Mouse (Mus musculus): ENCODE data around the gene Akr1b10.
"Not testable (repeated sequence)": the region's sequence is repeated elsewhere in the genome, so short reads cannot be mapped to it uniquely, and the experiment has no call there.

Gene Akr1b10

DNA sequence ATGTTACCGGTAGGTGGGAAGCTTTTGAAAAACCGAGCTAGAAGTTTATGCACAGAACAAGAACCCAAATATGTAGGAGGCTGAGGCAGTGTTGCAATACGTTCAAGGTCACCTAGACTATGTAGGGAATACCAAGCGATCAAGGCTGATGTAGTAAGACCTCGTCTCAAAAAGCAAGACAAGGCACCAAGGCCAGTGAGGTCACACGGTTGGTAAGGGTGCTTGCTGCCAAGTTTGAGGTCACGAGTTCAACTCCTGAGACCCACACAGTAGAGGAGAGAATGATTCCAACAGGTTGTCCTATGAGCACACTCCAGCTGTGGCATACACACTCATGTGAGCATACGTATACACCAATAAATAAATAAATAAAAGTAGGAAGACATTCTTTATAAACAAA lies 13.9 kb upstream of the Akr1b10 start:
- in situ Hi-C loops (cut with MboI; ENCODE audit: low sequenced_read_pairs) = no loop called here

- in situ Hi-C loops (cut with MboI; ENCODE audit: low sequenced_read_pairs) = no loop called here
These were observed 12.2 kb upstream of the Akr1b10 start for GRCm38 (mm10) chr6:34371700-34372351.

GRCm38 (mm10) chr6:34373841-34374240 lies 10.2 kb upstream of the Akr1b10 start:
- in situ Hi-C loops (cut with MboI; ENCODE audit: low sequenced_read_pairs) = no loop called here

GRCm38 (mm10) chr6:34375888-34376287 lies 8.1 kb upstream of the Akr1b10 start:
- in situ Hi-C loops (cut with MboI; ENCODE audit: low sequenced_read_pairs) = not testable (repeated sequence)

GRCm38 (mm10) chr6:34383401-34383800 lies 617 bp upstream of the Akr1b10 start:
- in situ Hi-C loops (cut with MboI; ENCODE audit: low sequenced_read_pairs) = no loop called here

DNA sequence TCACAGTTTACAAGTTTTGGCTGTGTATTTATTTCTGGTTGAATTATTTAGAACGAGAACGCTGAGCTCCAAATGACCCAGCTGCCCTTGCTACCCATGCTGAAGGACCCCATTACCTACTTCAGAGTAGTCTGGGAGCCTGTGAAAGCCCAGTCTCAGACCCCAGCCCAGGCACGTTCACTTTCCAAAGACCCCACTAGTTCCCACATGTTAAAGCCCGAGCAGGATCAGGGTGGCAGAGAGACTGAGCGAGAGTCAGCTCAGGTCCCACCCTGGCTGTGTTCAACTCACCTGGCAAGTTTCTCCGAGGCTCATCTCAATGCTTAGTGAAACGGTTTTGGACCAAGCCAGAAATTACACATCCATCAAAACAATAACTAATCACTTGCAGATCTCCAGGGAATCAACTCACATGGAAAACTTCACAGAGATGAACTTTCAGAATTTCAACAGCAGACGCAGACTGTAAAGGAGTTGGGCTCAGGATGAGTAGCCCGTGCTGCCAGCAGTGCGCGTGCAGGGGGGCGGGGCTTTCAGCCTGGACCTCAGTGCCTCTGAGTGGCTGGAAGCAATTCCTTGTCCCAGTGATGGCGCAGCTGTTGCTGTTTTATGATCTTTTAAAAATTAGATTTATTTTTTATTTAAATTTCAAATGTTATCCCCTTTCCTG lies 818 bp downstream of the Akr1b10 start:
- in situ Hi-C loops (cut with MboI; ENCODE audit: low sequenced_read_pairs) = no loop called here

DNA sequence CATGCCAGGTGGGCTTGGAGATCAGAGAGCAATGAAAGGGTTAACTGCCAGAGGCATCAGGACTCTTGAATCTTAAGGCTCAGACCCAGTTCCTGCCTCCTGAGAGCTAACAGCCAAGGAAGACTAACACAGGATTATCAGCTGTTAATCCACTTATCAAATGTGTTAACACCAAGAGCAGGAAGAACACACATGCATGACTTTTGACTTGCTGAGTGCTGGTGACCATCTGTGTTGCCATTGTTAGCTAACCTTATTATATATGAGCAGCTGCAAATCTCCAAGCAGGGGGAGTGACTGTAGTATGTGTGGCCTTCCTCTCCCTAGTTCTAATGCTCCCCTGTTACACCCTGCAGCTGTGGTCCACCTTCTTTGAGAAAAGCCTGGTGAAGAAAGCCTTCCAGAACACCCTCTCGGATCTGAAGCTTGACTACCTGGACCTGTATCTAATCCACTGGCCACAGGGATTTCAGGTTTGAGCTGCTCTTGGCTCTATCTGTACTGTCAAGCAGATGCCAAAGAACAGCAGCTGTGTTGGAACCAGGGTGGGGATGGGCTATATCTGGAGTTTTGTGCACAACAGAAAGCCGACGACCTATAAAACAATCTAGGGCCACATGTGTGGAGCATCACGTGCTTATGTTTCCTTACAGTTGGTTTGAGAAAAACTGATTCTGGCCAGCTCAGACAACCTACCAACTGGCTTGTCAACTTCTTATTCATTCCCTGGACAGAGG lies 4.6 kb downstream of the Akr1b10 start:
- in situ Hi-C loops (cut with MboI; ENCODE audit: low sequenced_read_pairs) = no loop called here

- in situ Hi-C loops (cut with MboI; ENCODE audit: low sequenced_read_pairs) = no loop called here
These were observed 11.9 kb downstream of the Akr1b10 start for GRCm38 (mm10) chr6:34395897-34396296.

DNA sequence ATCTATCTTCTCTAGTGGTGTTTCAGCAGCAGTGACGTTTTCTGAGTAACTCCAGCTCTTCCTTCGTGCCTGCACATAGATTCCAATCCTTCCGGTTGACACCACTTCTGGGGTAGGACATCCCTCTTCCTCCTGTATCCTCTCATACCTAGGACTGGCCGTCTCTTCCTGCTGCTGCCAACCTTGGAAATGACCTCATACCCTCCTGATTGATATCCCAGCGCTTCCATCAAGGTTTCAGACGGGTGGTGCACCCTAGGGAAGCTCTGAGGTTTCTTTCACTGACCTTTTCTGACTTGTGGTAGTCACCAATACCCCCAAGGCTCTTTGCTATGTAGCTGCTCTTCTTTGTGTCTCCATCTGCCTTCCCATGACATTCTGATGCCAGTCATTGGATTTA lies 14.4 kb downstream of the Akr1b10 start:
- in situ Hi-C loops (cut with MboI; ENCODE audit: low sequenced_read_pairs) = no loop called here

- in situ Hi-C loops (cut with MboI; ENCODE audit: low sequenced_read_pairs) = no loop called here
These were observed 15.7 kb downstream of the Akr1b10 start for GRCm38 (mm10) chr6:34399606-34400220.

DNA sequence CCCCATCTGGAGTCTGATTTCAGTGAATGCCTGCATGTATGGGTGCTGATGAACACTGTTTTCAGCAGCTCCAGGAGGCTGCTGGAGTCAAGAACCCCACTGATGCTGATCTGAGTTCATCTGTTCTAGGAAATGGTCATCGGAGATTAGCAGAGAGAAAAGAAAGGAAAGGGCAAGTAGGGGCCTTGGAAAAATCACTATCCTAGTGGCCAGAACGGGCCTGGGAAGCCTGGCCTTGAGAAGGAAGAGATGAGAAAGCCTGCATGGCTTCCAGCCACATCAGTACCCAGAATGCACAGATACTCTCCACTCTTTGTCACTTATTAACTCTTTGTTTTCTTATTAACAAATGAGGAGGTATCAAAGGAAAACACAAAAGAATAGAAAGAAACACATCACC lies 16.7 kb downstream of the Akr1b10 start:
- in situ Hi-C loops (cut with MboI; ENCODE audit: low sequenced_read_pairs) = no loop called here

GRCm38 (mm10) chr6:34406746-34407145 lies 22.7 kb downstream of the Akr1b10 start:
- in situ Hi-C loops (cut with MboI; ENCODE audit: low sequenced_read_pairs) = no loop called here

GRCm38 (mm10) chr6:34407403-34407802 lies 23.4 kb downstream of the Akr1b10 start:
- in situ Hi-C loops (cut with MboI; ENCODE audit: low sequenced_read_pairs) = no loop called here

- in situ Hi-C loops (cut with MboI; ENCODE audit: low sequenced_read_pairs) = no loop called here
These were observed 28.0 kb downstream of the Akr1b10 start, which contains the start of gene Akr1b7 for GRCm38 (mm10) chr6:34412023-34412422. Gene Akr1b7, plus strand, starts transcription at chr6:34412334.

DNA sequence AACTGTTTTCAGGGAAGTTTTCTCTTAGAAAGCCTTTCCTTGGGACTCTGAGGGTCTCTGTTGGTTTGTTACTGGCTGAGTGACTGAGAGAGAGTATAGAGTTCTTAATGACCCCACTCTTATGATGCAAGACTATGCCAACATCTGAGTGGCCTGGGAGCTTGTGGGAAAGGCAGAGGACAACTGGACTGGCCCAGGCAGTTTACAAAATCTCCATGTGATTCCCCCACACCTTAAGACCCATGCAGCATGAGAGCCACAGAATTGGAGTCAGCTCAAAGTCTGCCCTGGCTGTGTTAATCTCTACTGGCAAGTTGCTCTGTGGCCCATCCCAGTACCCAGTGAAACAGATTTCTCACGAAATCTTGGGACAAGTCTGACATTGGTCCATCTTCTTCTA lies 28.7 kb downstream of the Akr1b10 start:
- in situ Hi-C loops (cut with MboI; ENCODE audit: low sequenced_read_pairs) = no loop called here

DNA sequence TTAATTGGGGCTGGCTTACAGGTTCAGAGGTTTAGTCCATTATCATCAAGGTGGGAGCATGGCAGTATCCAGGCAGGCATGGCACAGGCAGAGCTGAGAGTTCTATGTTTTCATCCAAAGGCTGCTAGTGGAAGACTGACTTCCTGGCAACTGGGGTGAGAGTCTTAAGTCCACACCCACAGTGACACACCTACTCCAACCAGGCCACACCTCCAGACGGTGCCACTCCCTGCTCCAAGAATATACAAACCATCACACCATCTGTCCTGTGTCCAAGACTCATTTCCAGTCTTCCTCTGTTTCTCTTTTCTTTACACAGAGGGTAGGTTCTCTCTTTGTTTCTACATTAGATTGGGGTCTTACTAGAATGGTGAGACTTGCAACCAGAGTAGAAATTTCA lies 29.4 kb downstream of the Akr1b10 start:
- in situ Hi-C loops (cut with MboI; ENCODE audit: low sequenced_read_pairs) = not testable (repeated sequence)

GRCm38 (mm10) chr6:34416521-34416920 lies 32.5 kb downstream of the Akr1b10 start:
- in situ Hi-C loops (cut with MboI; ENCODE audit: low sequenced_read_pairs) = no loop called here

DNA sequence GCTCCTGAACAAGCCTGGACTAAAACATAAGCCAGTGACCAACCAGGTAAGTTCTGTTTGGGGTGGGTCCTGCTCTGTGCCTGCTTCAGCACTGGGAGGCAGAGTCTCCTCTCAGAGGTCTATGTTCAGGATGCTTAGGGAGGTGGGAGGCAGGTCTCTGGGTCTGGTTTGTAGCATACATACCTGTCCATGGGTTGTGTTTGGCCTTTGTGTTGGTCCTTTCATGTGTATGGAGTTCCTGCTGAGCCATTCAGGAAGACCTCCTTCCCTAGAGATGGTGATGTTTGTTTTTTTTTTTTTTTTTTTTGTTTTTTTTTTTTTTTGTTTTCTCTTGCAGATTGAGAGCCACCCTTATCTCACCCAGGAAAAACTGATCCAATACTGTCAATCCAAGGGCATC lies 35.1 kb downstream of the Akr1b10 start:
- in situ Hi-C loops (cut with MboI; ENCODE audit: low sequenced_read_pairs) = no loop called here

GRCm38 (mm10) chr6:34439006-34439405 lies 55.0 kb downstream of the Akr1b10 start:
- in situ Hi-C loops (cut with MboI; ENCODE audit: low sequenced_read_pairs) = no loop called here

GRCm38 (mm10) chr6:34441556-34442257 lies 57.7 kb downstream of the Akr1b10 start:
- in situ Hi-C loops (cut with MboI; ENCODE audit: low sequenced_read_pairs) = no loop called here

DNA sequence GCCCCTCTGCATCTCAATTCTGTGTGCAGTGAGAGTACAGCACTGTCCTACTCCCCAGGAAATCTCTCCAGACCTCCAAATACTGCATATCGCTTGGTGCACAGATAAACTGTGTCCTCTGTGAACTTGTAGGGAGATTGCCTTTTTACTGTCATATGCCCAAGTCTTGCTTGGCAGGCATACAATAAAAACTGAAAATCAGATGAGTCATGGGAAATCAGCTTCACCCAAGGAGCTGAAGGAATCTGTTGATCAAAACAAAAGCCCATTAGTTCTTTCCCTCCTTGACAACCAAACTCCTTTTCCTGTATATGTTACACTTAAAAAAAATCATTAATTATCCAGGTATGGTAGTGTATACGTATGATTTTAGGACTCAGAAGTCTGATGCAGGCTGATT lies 59.8 kb downstream of the Akr1b10 start:
- in situ Hi-C loops (cut with MboI; ENCODE audit: low sequenced_read_pairs) = no loop called here
